Mouse (Mus musculus): ENCODE results near the gene Tssk3. TPM values are rescaled to one million over a fixed set of nuclear protein-coding genes. Genes with fewer than 3 reads are reported as not detected.
"Not testable (repeated sequence)": the region's sequence is repeated elsewhere in the genome, so short reads cannot be mapped to it uniquely, and the experiment has no call there.

The Tssk3 gene
- polyA plus RNA-seq (2012; rRNA removed) = not detected in 2 replicates

DNA sequence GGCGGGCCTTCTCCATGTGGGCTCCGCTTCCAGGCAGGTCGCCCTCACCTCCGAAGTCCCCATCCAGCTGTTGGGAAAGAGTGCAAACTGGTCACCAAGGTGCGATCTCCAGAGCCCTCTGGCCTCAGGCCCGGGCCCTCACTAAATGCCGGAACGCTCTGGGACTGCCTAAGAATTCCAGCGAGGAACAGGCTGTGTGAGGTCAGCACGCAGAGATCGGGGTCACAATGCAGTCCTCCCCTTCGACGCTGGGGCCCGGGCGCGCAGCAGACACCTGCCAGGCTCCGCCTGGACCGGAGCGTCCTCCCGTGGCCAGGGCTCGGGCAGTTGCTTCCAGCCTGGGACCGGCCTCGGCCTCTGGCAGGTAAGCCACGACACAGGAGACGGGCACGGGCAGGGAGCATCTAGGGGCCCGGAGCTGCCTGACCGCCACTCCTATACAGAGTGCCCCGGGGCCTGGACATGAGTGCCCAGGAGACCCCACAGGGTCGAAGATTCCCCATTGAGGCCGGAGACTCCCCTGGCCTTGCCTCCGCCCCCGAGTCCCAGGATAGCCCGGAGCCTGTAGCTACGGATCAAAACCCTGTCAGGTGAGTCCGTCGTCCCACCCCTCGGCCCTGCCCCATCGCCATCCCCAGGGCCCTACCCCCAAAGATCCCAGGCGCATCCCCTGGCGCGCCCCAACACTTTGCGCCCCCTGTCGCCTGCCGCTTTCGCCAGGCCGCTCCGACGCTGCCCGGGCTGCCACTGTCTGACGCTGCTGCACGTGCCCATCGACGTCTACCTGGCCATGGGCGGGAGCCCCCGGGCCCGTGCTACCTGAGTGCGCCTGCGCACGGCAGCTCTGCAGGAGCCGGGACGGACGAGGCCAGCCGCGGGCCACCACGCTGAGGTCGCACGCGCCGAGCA is at the start of gene Tssk3, which contains the start of gene Fam229a:
Gene Tssk3, minus strand, starts transcription at position 51 of the 909 bp plus-strand sequence.
Gene Fam229a, plus strand, starts transcription at position 219 of the 909 bp plus-strand sequence.
- Histone ChIP-seq H3K4me3 (ENCODE audit: control insufficient read depth, insufficient read depth, low read length) (peak within 1 kb of the TSS; percentile 4; the same call in 1 of the 2 replicates), H3K36me3 (ENCODE audit: control insufficient read depth, insufficient read depth, low read length) (peaks cover 14% of the 10 kb centered on the region), H3K4me1 (replicated peaks; ENCODE audit: control insufficient read depth, insufficient read depth, low read length) (peaks cover 11% of the 10 kb centered on the region), H3K27me3 (ENCODE audit: control insufficient read depth, insufficient read depth, low read length) (no peaks in the 10 kb centered on the region; the same call in 1 of the 2 replicates), H3K27ac (ENCODE audit: control insufficient read depth, insufficient read depth, low read length) (no peak within 1 kb of the TSS)
- TF ChIP-seq POLR2A (IDR thresholded peaks at IDR 0.05; ENCODE audit: control insufficient read depth, extremely low read depth, insufficient read depth, low read length, poor library complexity) (no peak), CTCF (IDR thresholded peaks at IDR 0.05; ENCODE audit: borderline replicate concordance, control insufficient read depth, extremely low read depth, insufficient read depth, low read length, poor library complexity) (no peak)
- DNase-seq = peak; percentile 12
- WGBS = 39% methylated on average over 70 of the region's 70 CpGs

DNA sequence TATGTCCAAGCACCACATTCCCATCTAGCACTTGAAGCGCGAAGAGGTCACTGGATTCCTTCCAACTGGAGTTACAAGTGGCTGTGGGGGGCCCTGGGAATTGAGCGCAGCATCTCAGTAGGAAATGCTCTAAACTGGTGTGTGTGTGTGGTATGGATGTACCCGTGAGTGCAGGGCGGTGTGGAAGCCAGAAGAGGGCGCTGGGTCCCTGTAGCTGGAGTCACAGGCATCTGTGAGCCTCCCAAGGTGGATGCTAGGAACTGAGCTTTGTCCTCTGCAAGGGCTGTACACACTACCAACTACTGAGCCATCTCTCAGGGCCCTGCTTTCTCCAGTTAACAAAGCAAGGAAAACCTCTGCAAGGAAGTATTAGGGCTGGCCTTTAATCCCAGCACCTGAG is 49.2 kb upstream of the Tssk3 start:
- H3K4me3 ChIP-seq (ENCODE audit: control insufficient read depth, insufficient read depth, low read length) = no peak overlapping the region
- no peaks in the 10 kb centered on the region for H3K27me3 ChIP-seq (ENCODE audit: control insufficient read depth, insufficient read depth, low read length)
- peaks cover 10% of the 10 kb centered on the region for H3K4me1 ChIP-seq (replicated peaks; ENCODE audit: control insufficient read depth, insufficient read depth, low read length)
- no peak overlapping the region for H3K27ac ChIP-seq (ENCODE audit: control insufficient read depth, insufficient read depth, low read length)
- H3K36me3 ChIP-seq (ENCODE audit: control insufficient read depth, insufficient read depth, low read length) = peaks cover 9% of the 10 kb centered on the region; the same call in 1 of the 2 replicates
- TF ChIP-seq CTCF (IDR thresholded peaks at IDR 0.05; ENCODE audit: borderline replicate concordance, control insufficient read depth, extremely low read depth, insufficient read depth, low read length, poor library complexity) = no peak
- TF ChIP-seq POLR2A (IDR thresholded peaks at IDR 0.05; ENCODE audit: control insufficient read depth, extremely low read depth, insufficient read depth, low read length, poor library complexity) = no peak
- DNase-seq = peak; percentile 68
- WGBS = 95% methylated on average over 6 of the region's 6 CpGs

DNA sequence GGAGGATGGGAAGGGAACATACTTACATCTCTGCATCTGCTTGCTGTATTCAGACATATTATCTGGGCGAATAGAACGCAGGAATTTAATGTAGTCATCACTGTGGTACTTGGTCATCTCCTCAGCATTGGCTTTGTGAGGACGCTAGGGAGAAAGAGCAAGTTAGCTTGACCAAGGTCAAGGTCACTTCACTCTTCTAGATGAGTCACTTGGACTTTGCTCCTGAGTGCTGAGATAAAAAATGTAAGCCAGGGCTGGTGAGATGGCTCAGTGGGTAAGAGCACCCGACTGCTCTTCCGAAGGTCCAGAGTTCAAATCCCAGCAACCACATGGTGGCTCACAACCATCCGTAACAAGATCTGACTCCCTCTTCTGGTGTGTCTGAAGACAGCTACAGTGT is 38.1 kb upstream of the Tssk3 start:
- H3K36me3 ChIP-seq (ENCODE audit: control insufficient read depth, insufficient read depth, low read length) = peaks cover 65% of the 10 kb centered on the region

DNA sequence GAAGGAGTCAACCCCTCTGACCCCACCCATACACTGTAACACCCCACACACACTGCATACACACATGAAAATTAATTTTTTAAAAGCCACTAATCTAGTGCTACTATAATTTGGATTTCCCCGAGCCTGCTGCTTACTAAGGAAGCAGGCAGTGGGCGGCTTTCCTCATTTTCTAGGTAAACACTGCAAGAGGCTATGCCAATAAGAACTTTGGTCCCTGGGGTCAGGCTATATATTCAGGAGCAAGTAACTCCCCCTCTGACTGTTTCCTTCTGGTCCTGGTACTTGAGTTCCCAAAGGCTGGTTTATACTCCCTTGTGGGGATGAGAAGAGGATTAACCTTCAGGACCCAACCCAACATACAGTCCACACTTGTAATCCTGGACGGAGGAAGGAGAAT is 35.1 kb upstream of the Tssk3 start:
- Histone ChIP-seq H3K36me3 (ENCODE audit: control insufficient read depth, insufficient read depth, low read length) (peaks cover 76% of the 10 kb centered on the region), H3K27ac (ENCODE audit: control insufficient read depth, insufficient read depth, low read length) (no peak overlapping the region)

More for the DNA sequence above, 38.1 kb upstream of the Tssk3 start:
- not testable (repeated sequence) for H3K27ac ChIP-seq (ENCODE audit: control insufficient read depth, insufficient read depth, low read length); H3K27me3 ChIP-seq (ENCODE audit: control insufficient read depth, insufficient read depth, low read length); H3K4me3 ChIP-seq (ENCODE audit: control insufficient read depth, insufficient read depth, low read length); DNase-seq; H3K4me1 ChIP-seq (replicated peaks; ENCODE audit: control insufficient read depth, insufficient read depth, low read length)
- WGBS = 97% methylated on average over 6 of the region's 6 CpGs

DNA sequence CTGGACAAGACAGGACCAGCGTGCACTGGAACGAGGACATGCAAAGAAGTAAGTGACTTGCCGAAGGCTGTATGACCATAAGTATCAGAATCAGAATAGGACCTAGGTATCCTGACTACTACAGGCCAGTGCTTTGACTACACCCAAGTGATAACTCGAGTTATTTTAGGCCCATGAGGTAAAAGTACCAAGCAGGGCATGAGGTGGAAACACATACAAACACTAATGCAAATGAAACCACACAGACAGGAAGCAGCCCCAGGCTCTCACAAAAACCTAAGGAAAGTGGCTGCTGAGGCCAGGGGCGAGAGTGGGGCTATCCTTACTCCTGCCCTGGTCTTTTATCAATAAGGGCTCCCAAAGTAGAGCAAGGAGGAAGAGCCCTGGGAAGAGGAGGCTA is 34.5 kb upstream of the Tssk3 start:
- DNase-seq = no peak
- Histone ChIP-seq H3K4me1 (replicated peaks; ENCODE audit: control insufficient read depth, insufficient read depth, low read length) (no peaks in the 10 kb centered on the region), H3K36me3 (ENCODE audit: control insufficient read depth, insufficient read depth, low read length) (peaks cover 80% of the 10 kb centered on the region), H3K27me3 (ENCODE audit: control insufficient read depth, insufficient read depth, low read length) (no peaks in the 10 kb centered on the region), H3K27ac (ENCODE audit: control insufficient read depth, insufficient read depth, low read length) (no peak overlapping the region), H3K4me3 (ENCODE audit: control insufficient read depth, insufficient read depth, low read length) (no peak overlapping the region)
- WGBS = 84% methylated on average over 5 of the region's 5 CpGs
- no peak for TF ChIP-seq POLR2A (IDR thresholded peaks at IDR 0.05; ENCODE audit: control insufficient read depth, extremely low read depth, insufficient read depth, low read length, poor library complexity)
- TF ChIP-seq CTCF (IDR thresholded peaks at IDR 0.05; ENCODE audit: borderline replicate concordance, control insufficient read depth, extremely low read depth, insufficient read depth, low read length, poor library complexity) = no peak

More for the DNA sequence above, 35.1 kb upstream of the Tssk3 start:
- H3K27me3 ChIP-seq (ENCODE audit: control insufficient read depth, insufficient read depth, low read length) = no peaks in the 10 kb centered on the region
- no peak overlapping the region for H3K4me3 ChIP-seq (ENCODE audit: control insufficient read depth, insufficient read depth, low read length)
- TF ChIP-seq CTCF (IDR thresholded peaks at IDR 0.05; ENCODE audit: borderline replicate concordance, control insufficient read depth, extremely low read depth, insufficient read depth, low read length, poor library complexity) = no peak
- TF ChIP-seq POLR2A (IDR thresholded peaks at IDR 0.05; ENCODE audit: control insufficient read depth, extremely low read depth, insufficient read depth, low read length, poor library complexity) = no peak
- 98% methylated on average over 3 of the region's 3 CpGs for WGBS
- no peaks in the 10 kb centered on the region for H3K4me1 ChIP-seq (replicated peaks; ENCODE audit: control insufficient read depth, insufficient read depth, low read length)
- no peak for DNase-seq

DNA sequence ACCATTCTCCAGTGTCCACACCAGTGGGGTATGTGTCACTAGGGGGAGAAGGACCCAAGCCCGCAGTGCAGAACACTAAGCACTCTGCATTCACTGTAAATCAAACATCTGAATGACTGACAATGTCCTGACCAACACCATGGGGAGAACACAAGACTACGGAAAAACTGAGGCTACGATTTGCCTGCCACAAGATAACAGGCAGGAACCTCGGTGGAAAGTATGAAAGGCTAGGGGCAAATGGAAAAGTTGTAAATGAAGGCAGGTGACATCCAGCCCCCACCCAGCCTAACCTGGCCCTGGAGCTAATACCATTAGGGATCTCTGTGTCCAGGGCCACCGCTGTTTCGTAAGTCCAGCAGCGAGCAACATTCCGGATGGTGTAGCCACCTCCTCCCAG is 27.7 kb upstream of the Tssk3 start:
- TF ChIP-seq POLR2A (IDR thresholded peaks at IDR 0.05; ENCODE audit: control insufficient read depth, extremely low read depth, insufficient read depth, low read length, poor library complexity) (no peak), CTCF (IDR thresholded peaks at IDR 0.05; ENCODE audit: borderline replicate concordance, control insufficient read depth, extremely low read depth, insufficient read depth, low read length, poor library complexity) (no peak)
- peaks cover 7% of the 10 kb centered on the region; the same call in 1 of the 2 replicates for H3K4me1 ChIP-seq (replicated peaks; ENCODE audit: control insufficient read depth, insufficient read depth, low read length)
- DNase-seq = no peak
- H3K27ac ChIP-seq (ENCODE audit: control insufficient read depth, insufficient read depth, low read length) = no peak overlapping the region
- H3K36me3 ChIP-seq (ENCODE audit: control insufficient read depth, insufficient read depth, low read length) = peaks cover 65% of the 10 kb centered on the region
- 93% methylated on average over 8 of the region's 8 CpGs for WGBS
- no peaks in the 10 kb centered on the region for H3K27me3 ChIP-seq (ENCODE audit: control insufficient read depth, insufficient read depth, low read length)
- H3K4me3 ChIP-seq (ENCODE audit: control insufficient read depth, insufficient read depth, low read length) = no peak overlapping the region
